Mouse (Mus musculus): ENCODE results near the gene Lamtor3. TPM values are rescaled to one million over a fixed set of nuclear protein-coding genes. Genes with fewer than 3 reads are reported as not detected.
"Not testable (repeated sequence)": the region's sequence is repeated elsewhere in the genome, so short reads cannot be mapped to it uniquely, and the experiment has no call there.

The Lamtor3 gene
- total RNA-seq, 2 experiments from 2014 or later: 66.5 to 70.6 TPM

DNA sequence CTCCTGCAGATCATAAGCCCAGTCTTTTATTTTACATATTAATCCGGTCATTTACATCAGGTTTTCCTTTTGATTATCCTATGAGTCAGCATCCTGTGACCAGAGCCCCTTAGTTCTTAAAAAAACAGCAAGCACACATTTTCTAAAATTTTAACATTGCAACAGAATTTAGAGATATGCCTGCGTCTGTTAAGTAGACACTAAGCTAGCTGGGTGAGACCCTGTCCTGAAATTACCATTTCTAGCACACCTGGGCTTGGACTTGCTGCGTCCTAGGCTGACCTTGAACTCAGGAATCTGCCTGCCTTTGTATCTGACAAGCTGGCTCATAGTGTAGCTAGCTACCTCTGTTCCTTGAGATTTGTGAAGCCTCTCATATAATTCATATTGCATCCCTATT lies 11.6 kb downstream of the Lamtor3 start:
- no peak for DNase-seq (ENCODE audit: low spot score in 2 of 2)
- intact Hi-C loops (cut with DNase I): no loop called here

DNA sequence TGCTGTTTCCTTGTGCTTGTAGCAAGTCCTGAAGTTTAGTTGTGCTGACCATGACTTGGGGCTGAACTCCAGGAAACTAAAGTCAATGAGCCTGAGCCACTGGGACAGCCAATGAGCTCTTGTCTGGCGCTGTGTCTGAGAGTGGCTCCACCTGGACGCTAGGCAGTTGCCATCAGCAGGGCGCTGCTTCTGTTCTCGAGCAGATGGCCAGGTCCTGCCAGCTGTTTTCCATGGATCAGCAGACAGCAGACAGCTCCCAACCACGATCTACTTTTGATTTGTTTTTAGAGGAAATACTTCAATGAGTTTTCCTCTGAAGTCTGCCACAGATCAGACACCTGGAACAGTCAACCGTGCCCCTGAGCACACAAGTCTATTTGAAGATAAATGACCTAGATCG lies 14.4 kb downstream of the Lamtor3 start:
- intact Hi-C loops (cut with DNase I): no loop called here
- no peak for DNase-seq (ENCODE audit: low spot score in 2 of 2)

DNA sequence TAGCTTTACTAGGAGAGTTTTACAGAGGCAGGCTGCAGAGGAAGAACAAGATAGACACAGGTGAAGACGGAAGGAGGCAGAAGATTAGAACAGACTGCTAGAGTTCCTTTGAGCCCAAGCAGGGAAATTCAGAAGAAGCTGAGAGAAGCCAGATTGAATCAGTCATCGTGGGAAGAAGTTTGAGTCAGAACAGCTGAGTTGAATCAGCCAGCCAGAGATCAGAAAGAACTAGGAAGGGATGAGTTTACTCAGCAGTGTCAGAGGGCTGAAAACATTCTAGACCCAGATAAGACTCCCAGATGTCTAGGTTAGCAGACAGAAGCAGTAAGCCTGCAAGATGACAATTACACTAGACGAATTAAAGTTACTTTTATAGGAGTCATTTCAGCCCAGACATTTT lies 15.7 kb downstream of the Lamtor3 start:
- no peak for DNase-seq (ENCODE audit: low spot score in 2 of 2)
- intact Hi-C loops (cut with DNase I): no loop called here

DNA sequence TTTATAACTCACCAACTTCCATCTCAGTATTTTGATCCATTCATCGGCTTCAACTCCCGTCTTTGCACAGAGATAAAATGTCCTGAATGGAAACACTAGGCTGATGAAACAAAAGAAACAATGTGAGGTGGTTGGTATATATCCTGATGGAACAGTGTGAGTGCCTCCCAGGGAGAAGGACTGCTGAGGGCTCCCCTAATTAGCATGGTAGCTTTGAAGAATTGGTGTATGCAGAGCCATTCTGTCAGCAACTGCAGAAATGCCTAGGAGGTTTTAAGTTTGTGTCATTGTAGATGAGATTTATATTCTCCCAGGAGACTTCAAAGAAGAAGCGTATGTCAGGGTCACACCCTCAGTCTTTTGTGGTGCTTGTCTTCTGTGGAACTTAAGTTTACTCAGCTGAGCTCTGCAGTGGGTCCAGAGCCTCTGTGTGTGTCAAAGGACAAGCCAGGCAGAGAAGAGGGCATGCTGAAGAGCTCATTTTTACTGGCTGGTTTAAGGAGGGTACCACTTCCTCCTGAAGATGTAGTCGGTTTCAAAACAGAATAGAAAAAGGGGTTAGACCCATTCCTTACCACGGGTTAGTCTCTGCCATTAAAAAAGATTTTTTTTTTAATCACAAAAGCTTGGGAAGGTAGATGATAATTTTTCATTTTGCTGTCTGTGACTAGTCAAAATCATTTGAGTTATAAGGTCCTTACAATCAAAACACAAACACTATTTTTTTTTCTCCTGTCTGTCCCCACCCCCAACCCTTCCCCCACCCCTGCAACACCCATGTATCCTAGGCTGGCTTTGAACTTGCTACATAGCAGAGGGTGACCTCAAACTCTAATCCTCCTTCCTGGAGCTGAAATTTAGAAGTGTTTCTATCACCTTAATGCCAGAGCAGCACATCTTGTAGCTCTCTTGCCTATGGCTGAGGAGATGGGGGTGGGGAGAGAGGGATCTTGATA lies 17.5 kb downstream of the Lamtor3 start:
- intact Hi-C loops (cut with DNase I): loop anchor here (5.0 kb wide), 2 partner anchors 56 to 206 kb away; partner anchors contain the start of genes Mttp and Trmt10a
- no peak for DNase-seq (ENCODE audit: low spot score in 2 of 2)

DNA sequence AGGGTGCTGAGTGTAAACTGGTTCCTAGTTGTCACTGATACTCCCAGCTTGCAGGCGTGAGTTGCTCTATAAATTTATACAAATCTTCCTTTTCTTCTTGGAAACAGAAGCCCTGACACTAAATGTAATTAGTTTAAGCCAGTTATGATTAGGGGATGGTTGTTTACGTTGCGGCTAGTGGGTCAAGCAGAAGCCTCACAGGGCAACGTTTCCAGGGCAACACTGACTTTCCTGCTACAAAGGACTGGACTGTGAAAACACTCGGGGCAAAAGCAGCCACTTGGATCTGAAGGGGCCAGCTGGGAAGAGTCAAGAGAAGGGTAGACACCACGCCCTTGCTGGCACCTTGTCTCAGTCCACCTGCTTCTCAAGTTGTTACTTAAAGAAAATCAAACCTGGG lies 18.2 kb downstream of the Lamtor3 start:
- no peak for DNase-seq (ENCODE audit: low spot score in 2 of 2)
- intact Hi-C loops (cut with DNase I): loop anchor here (5.0 kb wide), 2 partner anchors 56 to 206 kb away; partner anchors contain the start of genes Mttp and Trmt10a

GRCm38 (mm10) chr3:137938608-137939007 lies 20.3 kb downstream of the Lamtor3 start:
- intact Hi-C loops (cut with DNase I): loop anchor here (5.0 kb wide), 2 partner anchors 54 to 204 kb away; partner anchors contain the start of genes Mttp and Trmt10a
- DNase-seq (ENCODE audit: low spot score in 2 of 2): no peak

GRCm38 (mm10) chr3:137940757-137941156 lies 22.5 kb downstream of the Lamtor3 start:
- DNase-seq (ENCODE audit: low spot score in 2 of 2): no peak
- intact Hi-C loops (cut with DNase I): no loop called here

DNA sequence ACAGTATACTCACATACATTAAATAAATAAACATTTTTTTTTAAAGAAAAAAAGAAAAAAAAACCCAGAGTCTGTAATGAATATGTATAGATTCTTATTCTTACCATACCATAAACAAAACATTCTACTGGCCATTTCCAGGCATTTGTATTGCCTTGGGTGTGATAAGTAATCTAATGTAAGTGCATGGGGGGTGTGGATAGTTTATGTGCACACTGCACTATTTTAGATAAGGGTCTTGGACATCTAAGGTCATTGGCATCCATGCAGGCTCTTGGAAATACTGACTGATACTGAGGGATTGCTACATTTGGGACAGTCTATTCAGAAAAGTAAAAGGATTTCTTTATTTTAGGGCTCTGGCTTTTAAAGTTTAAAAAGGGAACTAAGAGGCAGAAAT lies 23.2 kb downstream of the Lamtor3 start:
- no peak for DNase-seq (ENCODE audit: low spot score in 2 of 2)

GRCm38 (mm10) chr3:137942098-137942622 lies 23.9 kb downstream of the Lamtor3 start:
- DNase-seq (ENCODE audit: low spot score in 2 of 2): no peak
- intact Hi-C loops (cut with DNase I): no loop called here

More for the DNA sequence above, 23.2 kb downstream of the Lamtor3 start:
- intact Hi-C loops (cut with DNase I): no loop called here

DNA sequence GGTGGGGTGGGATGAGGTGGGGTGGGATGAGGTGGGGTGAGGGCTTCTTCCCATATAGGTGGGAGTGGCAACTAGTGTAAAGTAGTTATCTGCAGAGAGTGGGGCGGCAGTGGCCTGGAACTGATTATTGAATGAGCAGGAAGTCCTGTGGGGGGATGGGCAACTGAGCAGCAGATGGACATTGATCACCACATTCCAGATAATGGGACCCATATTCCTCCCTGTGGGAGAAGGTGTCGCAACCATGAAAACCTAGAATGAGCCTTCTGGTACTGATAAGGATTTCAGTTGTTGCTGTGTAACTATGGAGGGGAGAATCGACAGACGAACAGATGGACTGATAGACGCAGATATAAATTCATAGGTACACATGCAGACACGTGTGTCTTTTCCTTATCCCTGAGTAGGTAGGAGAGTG lies 25.4 kb downstream of the Lamtor3 start:
- intact Hi-C loops (cut with DNase I): no loop called here
- DNase-seq (ENCODE audit: low spot score in 2 of 2): no peak

GRCm38 (mm10) chr3:137946827-137947226 lies 28.5 kb downstream of the Lamtor3 start:
- DNase-seq (ENCODE audit: low spot score in 2 of 2): no peak
- intact Hi-C loops (cut with DNase I): no loop called here

DNA sequence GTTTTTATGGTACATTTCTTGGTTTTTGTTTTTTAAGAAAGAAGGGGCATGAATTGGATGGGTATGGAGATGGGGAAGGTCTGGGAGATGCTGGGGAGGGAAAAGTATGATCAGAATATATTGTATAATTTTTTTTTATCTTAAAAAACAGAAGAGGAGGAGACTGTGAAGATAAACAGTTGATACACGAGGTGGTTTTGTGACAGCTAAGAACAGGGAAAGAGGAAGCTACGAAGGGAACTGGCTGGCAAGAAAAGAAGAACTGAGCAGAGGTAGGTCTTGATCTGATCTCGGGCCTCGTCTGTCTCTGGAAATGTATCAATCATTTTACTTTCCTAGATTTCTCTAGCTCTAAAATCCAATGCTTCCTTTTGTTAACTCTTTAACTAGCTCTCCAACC lies 29.2 kb downstream of the Lamtor3 start:
- intact Hi-C loops (cut with DNase I): no loop called here
- DNase-seq (ENCODE audit: low spot score in 2 of 2): no peak

- DNase-seq (ENCODE audit: low spot score in 2 of 2): no peak
Measured at GRCm38 (mm10) chr3:137950191-137950885, 32.0 kb downstream of the Lamtor3 start.

GRCm38 (mm10) chr3:137951302-137951701 lies 33.0 kb downstream of the Lamtor3 start:
- intact Hi-C loops (cut with DNase I); DNase-seq (ENCODE audit: low spot score in 2 of 2): not testable (repeated sequence)

More at GRCm38 (mm10) chr3:137950191-137950885, 32.0 kb downstream of the Lamtor3 start:
- intact Hi-C loops (cut with DNase I): no loop called here

DNA sequence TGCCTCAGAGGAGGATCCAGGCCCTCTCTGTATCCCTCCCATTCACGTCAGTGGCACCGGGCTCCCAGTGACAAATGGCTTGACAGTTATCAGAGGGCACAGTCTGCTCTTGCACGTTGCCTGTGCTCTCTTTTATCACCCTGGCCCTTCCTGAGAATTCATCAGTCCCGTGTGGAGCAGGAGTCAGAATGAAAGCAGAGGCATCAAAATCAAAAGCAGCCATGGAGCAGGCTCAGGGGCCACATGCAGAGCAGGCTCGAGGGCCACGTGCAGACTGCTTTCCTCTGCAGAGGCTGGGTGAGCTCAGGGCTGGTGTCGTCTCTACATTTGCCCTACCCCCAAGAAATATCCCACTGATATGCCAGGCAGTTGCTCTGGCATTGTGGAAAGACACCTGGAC lies 33.5 kb downstream of the Lamtor3 start:
- intact Hi-C loops (cut with DNase I): no loop called here
- DNase-seq (ENCODE audit: low spot score in 2 of 2): no peak

DNA sequence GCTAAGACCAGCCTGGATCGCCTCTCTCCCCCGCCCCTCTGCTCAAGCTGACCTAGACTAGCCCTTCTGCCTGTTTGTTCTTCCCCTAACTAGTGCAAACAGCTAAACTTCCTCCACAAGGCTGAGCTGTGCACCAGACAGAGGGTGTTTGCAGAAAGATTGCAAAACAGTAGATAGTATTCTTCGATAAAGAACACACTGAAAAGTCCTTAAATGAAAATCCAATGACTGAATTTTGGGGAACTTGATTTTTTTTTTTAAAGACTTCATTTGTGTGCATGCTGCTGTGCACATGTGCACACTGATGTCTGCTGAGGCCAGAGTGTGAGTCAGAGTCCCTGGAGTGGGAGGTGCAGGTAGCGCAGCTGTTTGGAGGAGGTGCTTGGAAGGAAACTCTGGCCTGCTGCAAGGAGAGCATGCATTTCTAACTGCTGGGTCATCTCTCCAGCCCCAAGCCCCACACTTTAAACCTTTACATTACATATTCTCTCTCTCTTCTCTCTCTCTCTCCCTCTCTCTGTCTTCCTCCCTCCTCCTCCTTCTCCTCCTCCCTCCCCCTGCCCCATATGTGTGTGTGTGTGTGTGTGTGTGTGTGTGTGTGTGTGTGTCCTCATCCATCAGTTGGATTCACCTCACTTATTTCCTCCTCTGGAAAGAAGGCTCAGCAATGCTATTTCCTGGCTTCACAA lies 34.1 kb downstream of the Lamtor3 start:
- intact Hi-C loops (cut with DNase I): no loop called here

DNA sequence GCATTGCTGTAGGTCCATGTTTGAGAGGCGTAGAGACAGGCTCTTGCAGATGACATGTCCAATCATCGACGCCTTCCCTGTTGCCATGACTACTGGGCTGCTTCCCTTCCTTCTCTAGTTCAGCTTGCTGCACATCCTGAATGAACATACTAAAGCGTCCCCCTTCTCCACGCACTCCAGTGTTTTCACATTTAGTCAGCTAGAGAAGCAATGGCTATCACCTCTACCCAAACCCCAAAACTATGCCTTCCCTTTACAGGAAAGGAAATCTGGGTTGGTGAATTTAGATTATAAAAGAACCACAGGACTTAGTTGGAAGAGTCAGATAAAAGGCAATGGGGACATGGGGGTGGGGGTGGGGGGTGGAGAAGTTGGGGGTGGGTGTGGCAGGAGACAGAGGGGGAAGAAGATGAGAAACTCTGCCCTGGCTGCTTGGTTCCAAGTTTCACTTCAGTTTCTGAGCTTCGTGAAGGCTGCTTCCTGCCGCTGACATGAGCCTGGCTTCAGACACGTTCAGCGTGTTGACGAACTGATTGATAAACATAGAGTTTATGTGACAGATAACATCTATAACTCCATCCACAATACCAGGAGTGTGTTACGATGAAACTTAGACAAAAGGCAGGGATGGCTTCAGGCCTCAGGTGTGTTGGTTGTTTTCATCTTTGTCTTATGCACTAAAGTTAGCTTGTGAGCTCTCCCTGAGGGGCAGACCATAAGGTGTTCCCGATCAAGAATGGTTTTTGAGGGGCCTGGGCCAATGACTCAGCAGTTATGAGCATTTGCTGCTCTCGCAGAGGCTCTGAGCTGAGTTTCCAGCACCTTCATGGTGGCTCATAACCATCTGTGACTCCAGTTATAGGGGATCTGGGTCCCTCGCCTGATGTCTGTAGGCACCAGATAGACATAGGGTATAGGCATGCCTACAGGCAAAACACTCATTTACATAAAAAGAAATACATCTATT lies 34.9 kb downstream of the Lamtor3 start:
- intact Hi-C loops (cut with DNase I): no loop called here
- peak; percentile 50 to 59 for DNase-seq (ENCODE audit: low spot score in 2 of 2)

More for the DNA sequence above, 34.1 kb downstream of the Lamtor3 start:
- DNase-seq (ENCODE audit: low spot score in 2 of 2): peak in 1 of 2 experiments; percentile 23

- intact Hi-C loops (cut with DNase I): no loop called here
- DNase-seq (ENCODE audit: low spot score in 2 of 2): no peak
Measured at GRCm38 (mm10) chr3:137954256-137954916, 36.1 kb downstream of the Lamtor3 start.

Data from left cerebral cortex, postnatal 36 days (tissue).